Mouse (Mus musculus) skeletal muscle tissue, adult 2 months (tissue): ENCODE results near the gene Tnfrsf8.
A peak's percentile ranks its signal among the peaks of the same experiment; 100 is the strongest.
"Not testable (repeated sequence)": the region's sequence is repeated elsewhere in the genome, so short reads cannot be mapped to it uniquely, and the experiment has no call there.

Experiments used
- DNase-seq: peaks from one replicate; pipeline ENCODE4 v3.0.0-alpha.2; 2012; ENCODE audit warnings: low read depth, low spot score

The Tnfrsf8 gene

GRCm38 (mm10) chr4:145314836-145315467 is at the start of gene Tnfrsf8:
Gene Tnfrsf8, minus strand, starts transcription at chr4:145315164.
- DNase-seq: no peak

GRCm38 (mm10) chr4:145361635-145362034 is 46.7 kb upstream of the Tnfrsf8 start:
- not testable (repeated sequence) for DNase-seq

GRCm38 (mm10) chr4:145361065-145361464 is 46.1 kb upstream of the Tnfrsf8 start:
- DNase-seq: no peak

GRCm38 (mm10) chr4:145360567-145360966 is 45.6 kb upstream of the Tnfrsf8 start:
- no peak for DNase-seq

GRCm38 (mm10) chr4:145356234-145356633 is 41.3 kb upstream of the Tnfrsf8 start:
- no peak for DNase-seq

GRCm38 (mm10) chr4:145353855-145354254 is 38.9 kb upstream of the Tnfrsf8 start:
- no peak for DNase-seq

- no peak for DNase-seq
Measured at GRCm38 (mm10) chr4:145344948-145345347, 30.0 kb upstream of the Tnfrsf8 start.

- DNase-seq: no peak
Measured at GRCm38 (mm10) chr4:145341879-145342809, 27.2 kb upstream of the Tnfrsf8 start.

GRCm38 (mm10) chr4:145337906-145338858 is 23.2 kb upstream of the Tnfrsf8 start:
- DNase-seq: no peak

GRCm38 (mm10) chr4:145336587-145336986 is 21.6 kb upstream of the Tnfrsf8 start:
- no peak for DNase-seq

- no peak for DNase-seq
Measured at GRCm38 (mm10) chr4:145336019-145336418, 21.1 kb upstream of the Tnfrsf8 start.

GRCm38 (mm10) chr4:145323631-145324030 is 8.7 kb upstream of the Tnfrsf8 start:
- DNase-seq: no peak

- no peak for DNase-seq
Measured at GRCm38 (mm10) chr4:145322995-145323627, 8.1 kb upstream of the Tnfrsf8 start.

- DNase-seq: no peak
Measured at GRCm38 (mm10) chr4:145322211-145322610, 7.2 kb upstream of the Tnfrsf8 start.

GRCm38 (mm10) chr4:145320624-145321023 is 5.7 kb upstream of the Tnfrsf8 start:
- no peak for DNase-seq

- DNase-seq: peak; percentile 33
Measured at GRCm38 (mm10) chr4:145319274-145320226, 4.6 kb upstream of the Tnfrsf8 start.

GRCm38 (mm10) chr4:145316708-145317107 is 1.7 kb upstream of the Tnfrsf8 start:
- DNase-seq: no peak

GRCm38 (mm10) chr4:145313966-145314365 is 998 bp downstream of the Tnfrsf8 start:
- DNase-seq: no peak

- no peak for DNase-seq
Measured at GRCm38 (mm10) chr4:145313256-145313655, 1.7 kb downstream of the Tnfrsf8 start.

GRCm38 (mm10) chr4:145312530-145312929 is 2.4 kb downstream of the Tnfrsf8 start:
- no peak for DNase-seq
